Mouse (Mus musculus): Measurements from ENCODE around the gene H2afx. TPM values are rescaled to one million over a fixed set of nuclear protein-coding genes. Genes with fewer than 3 reads are reported as not detected.
A peak's percentile ranks its signal among the peaks of the same experiment; 100 is the strongest.

H2afx gene
- total and polyA plus RNA-seq, 3 experiments, result 36.3 to 488 (median 56.6) TPM

DNA sequence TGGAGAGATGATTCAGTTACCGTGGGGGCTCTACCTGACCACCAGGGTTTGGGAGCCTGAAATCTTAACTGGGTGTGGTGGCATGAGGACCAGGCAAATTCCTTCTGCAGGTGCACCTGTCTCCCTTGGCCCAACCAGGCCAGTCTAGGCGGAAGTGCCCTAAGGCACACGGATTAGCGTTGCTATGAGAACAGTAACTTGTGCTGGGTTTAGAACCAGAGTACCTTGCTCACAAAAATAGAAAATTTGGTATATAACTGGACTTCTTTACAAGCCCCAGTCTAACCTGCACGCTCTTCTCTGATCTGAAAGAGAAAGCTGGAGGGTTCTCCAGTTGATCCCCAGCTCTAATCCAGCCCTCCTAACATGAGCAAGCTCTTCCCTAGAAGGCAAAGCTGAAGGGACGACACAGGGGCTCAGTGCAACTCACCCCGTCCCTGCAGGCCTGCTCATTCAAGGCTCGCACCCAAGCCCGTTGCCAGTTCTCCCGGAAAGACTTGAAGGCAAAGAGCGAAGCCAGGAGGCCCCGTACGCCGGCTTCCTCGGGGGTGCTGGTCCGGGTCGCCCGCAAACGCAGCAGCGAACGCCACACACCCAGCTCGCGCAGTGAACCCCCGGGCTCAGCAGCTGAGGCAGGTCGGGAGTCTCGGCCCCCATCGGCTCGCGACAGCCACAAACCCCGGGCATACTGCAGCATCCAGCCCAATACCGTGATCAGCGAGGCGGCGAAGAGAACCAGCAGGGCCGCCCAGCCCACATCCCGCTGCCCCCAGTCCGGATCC lies 15.2 kb upstream of the H2afx start:
- H3K79me2 ChIP-seq (replicated peaks; ENCODE audit: control insufficient read depth, extremely low read depth, insufficient read depth, poor library complexity, severe bottlenecking), result no peaks in the 10 kb centered on the region
- no peaks in the 10 kb centered on the region for H3K9me3 ChIP-seq (replicated peaks; ENCODE audit: low read length)
- no peak for TF ChIP-seq MAFK (IDR thresholded peaks at IDR 0.05; ENCODE audit: insufficient replicate concordance, low read length)
- no peak for TF ChIP-seq RAD21 (IDR thresholded peaks at IDR 0.05; ENCODE audit: low read depth, low read length)
- DNase-seq (ENCODE audit: extremely low read depth), result no peak
- H3K4me2 ChIP-seq (ENCODE audit: insufficient read depth, low read depth, poor library complexity, severe bottlenecking), result peak overlapping the region; percentile 85
- H3K36me3 ChIP-seq (replicated peaks in 1 of 2; ENCODE audit: control insufficient read depth in 1 of 2, insufficient read depth in 1 of 2, low read length in 1 of 2), result peaks cover 24 to 32% of the 10 kb centered on the region in 2 experiments
- H3K4me3 ChIP-seq (replicated peaks in 1 of 3; ENCODE audit: low read depth in 2 of 3, low read length in 2 of 3, poor library complexity in 1 of 3), result peak overlapping the region; percentile 77 to 87 (median 85)
- peaks cover 4% of the 10 kb centered on the region for H3K27me3 ChIP-seq (replicated peaks)
- peaks cover 7 to 30% of the 10 kb centered on the region in 2 experiments; a peak in 3 of 4 replicates for H3K4me1 ChIP-seq (ENCODE audit: control insufficient read depth in 1 of 2, insufficient read depth in 2 of 2)
- dilution Hi-C loops (cut with MboI; ENCODE audit: extremely low pct_ligation_motif_present, extremely low pct_unique_long_range_greater_than_20kb, low sequenced_read_pairs), result no loop called here
- H3K9ac ChIP-seq (ENCODE audit: insufficient read depth, low read depth), result peak overlapping the region; percentile 80
- in situ Hi-C loops (cut with MboI; ENCODE audit: low pct_ligation_motif_present, low pct_unique_long_range_greater_than_20kb, low sequenced_read_pairs), result no loop called here
- no peak overlapping the region for H3K27ac ChIP-seq (ENCODE audit: insufficient read depth, low read depth)

DNA sequence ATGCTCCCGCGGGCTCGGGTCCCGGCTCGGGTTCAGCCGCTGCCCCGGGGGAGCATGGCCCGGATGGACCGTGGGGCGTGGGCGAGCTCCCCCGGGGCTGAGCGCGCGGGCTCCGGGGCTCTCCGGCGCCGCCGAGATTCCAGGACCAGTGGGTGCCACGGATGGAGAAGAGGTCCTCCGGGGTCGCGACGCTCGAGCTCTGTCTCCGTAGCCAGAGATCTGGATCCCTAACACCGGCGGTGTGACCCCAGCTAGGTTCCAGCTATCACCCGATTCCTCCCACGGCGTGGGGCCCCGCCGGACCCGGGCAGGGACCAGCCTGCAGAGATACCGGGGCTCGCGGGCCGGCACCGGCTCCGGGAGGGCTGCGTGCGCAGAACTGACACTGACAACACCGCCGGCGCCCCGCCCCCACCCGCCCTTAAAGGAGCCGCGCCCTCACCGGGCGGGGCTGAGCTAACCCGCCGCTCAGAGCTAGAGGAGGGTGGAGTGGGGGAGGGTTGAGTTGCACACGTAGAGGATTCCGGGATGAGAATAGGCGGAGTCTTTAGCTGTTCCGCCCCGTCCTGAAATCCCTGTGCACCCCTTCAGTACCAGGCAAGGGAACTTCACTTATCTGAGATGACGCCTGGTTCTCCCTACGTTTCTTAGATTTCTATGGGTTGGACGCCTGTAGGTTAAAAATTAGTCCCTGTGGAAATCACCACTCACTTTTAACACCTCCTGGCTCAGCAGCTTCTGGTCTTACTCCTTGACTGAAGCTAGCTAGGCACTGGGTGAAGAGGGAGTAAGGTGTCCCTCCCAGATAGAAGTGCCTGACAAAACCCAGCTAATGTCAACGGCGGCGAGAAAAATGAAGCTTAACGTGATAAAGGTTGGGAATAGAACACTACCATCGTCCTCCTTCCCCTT lies 14.4 kb upstream of the H2afx start, which contains the start of gene C2cd2l:
Gene C2cd2l, minus strand, starts transcription at position 399 of the 912 bp plus-strand sequence.
- Histone ChIP-seq H3K9ac (ENCODE audit: insufficient read depth, low read depth) (peak within 1 kb of the TSS; percentile 80), H3K4me2 (ENCODE audit: insufficient read depth, low read depth, poor library complexity, severe bottlenecking) (peak within 1 kb of the TSS; percentile 85), H3K9me3 (replicated peaks; ENCODE audit: low read length) (no peaks in the 10 kb centered on the region), H3K27ac (ENCODE audit: insufficient read depth, low read depth) (no peak within 1 kb of the TSS), H3K27me3 (replicated peaks) (peaks cover 4% of the 10 kb centered on the region), H3K4me3 (replicated peaks in 1 of 3; ENCODE audit: low read depth in 2 of 3, low read length in 2 of 3, poor library complexity in 1 of 3) (peak within 1 kb of the TSS; percentile 77 to 87 (median 85)), H3K36me3 (replicated peaks in 1 of 2; ENCODE audit: control insufficient read depth in 1 of 2, insufficient read depth in 1 of 2, low read length in 1 of 2) (peaks cover 17 to 23% of the 10 kb centered on the region in 2 experiments), H3K4me1 (ENCODE audit: control insufficient read depth in 1 of 2, insufficient read depth in 2 of 2) (peaks cover 7 to 39% of the 10 kb centered on the region in 2 experiments; a peak in 3 of 4 replicates), H3K79me2 (replicated peaks; ENCODE audit: control insufficient read depth, extremely low read depth, insufficient read depth, poor library complexity, severe bottlenecking) (no peaks in the 10 kb centered on the region)
- in situ Hi-C loops (cut with MboI; ENCODE audit: low pct_ligation_motif_present, low pct_unique_long_range_greater_than_20kb, low sequenced_read_pairs) (no loop called here), dilution Hi-C loops (cut with MboI; ENCODE audit: extremely low pct_ligation_motif_present, extremely low pct_unique_long_range_greater_than_20kb, low sequenced_read_pairs) (no loop called here)
- peak; percentile 38; the same call in 1 of the 2 replicates for TF ChIP-seq EP300 (IDR thresholded peaks at IDR 0.05; ENCODE audit: low read length)
- TF ChIP-seq CHD2 (IDR thresholded peaks at IDR 0.05; ENCODE audit: low read length), result peak; percentile 74
- peak; percentile 63; the same call in 1 of the 2 replicates for TF ChIP-seq SIN3A (IDR thresholded peaks at IDR 0.05; ENCODE audit: low read length)
- peak; percentile 76 for TF ChIP-seq NRF1 (IDR thresholded peaks at IDR 0.05; ENCODE audit: low read depth, low read length)
- TF ChIP-seq ELF1 (IDR thresholded peaks at IDR 0.05; ENCODE audit: low read depth, low read length), result peak; percentile 56
- TF ChIP-seq POLR2A (IDR thresholded peaks at IDR 0.05; ENCODE audit: low read depth, low read length), result peak; percentile 69
- TF ChIP-seq JUN (IDR thresholded peaks at IDR 0.05; ENCODE audit: insufficient read depth, low read depth, low read length), result no peak
- TF ChIP-seq SMC3 (IDR thresholded peaks at IDR 0.05; ENCODE audit: low read depth, low read length), result no peak
- TF ChIP-seq PAX5 (IDR thresholded peaks at IDR 0.05; ENCODE audit: low read length), result no peak
- TF ChIP-seq ETS1 (conservative IDR thresholded peaks at IDR 0.05; ENCODE audit: low read depth, low read length), result peak; percentile 28; the same call in 1 of the 2 replicates
- TF ChIP-seq ZMIZ1 (IDR thresholded peaks at IDR 0.05; ENCODE audit: low read depth, low read length), result 0 out of 2 replicates have a peak, but pooled peaks have one; percentile 51
- peak; percentile 51 for TF ChIP-seq IRF4 (IDR thresholded peaks at IDR 0.05; ENCODE audit: low read depth, low read length)
- TF ChIP-seq NELFE (IDR thresholded peaks at IDR 0.05; ENCODE audit: low read depth, low read length), result no peak; the same call in none of the 2 replicates
- peak; percentile 53; the same call in 1 of the 2 replicates for TF ChIP-seq TCF12 (IDR thresholded peaks at IDR 0.05; ENCODE audit: low read depth, low read length)
- peak; percentile 61 for TF ChIP-seq HCFC1 (IDR thresholded peaks at IDR 0.05; ENCODE audit: low read depth, low read length)
- TF ChIP-seq MXI1 (IDR thresholded peaks at IDR 0.05; ENCODE audit: low read depth, low read length), result peak; percentile 73; the same call in 1 of the 2 replicates
- peak; percentile 78 for TF ChIP-seq MAZ (IDR thresholded peaks at IDR 0.05; ENCODE audit: low read depth, low read length)
- peak; percentile 90 for DNase-seq (ENCODE audit: extremely low read depth)

Measured in CH12.LX (cell line).